In genomic region chr2:30827749-30828475, GRCm38 (mm10) we compare ENCODE assay signal across 8 mouse cellular contexts. TPM values are rescaled to one million over a fixed set of nuclear protein-coding genes. Genes with fewer than 3 reads are reported as not detected.
DNase-seq lines count a peak whose midpoint lies in the region; ATAC-seq and TF ChIP-seq lines count a peak whose summit lies in the region.

No protein-coding gene starts in this region.

- ATAC-seq in activated CD4-positive, CD25-positive, alpha-beta regulatory T cell, adult 4 months, result peak; percentile 91
- peak; percentile 93 for ATAC-seq in inflammation-experienced regulatory T-cells, adult 6 months
- ATAC-seq in megakaryocyte-erythroid progenitor cell, adult 5-6 weeks (replicated peaks; ENCODE audit: low FRiP score, low TSS enrichment, poor library complexity, severe bottlenecking), result peak; percentile 64

- TF ChIP-seq CTCF in cortical plate, adult 2 months (IDR thresholded peaks at IDR 0.05; ENCODE audit: extremely low read depth, insufficient read depth, low read length), result peak; percentile 73

- H3K4me3 ChIP-seq in cortical plate, adult 2 months (ENCODE audit: insufficient read depth, low read length), result peak overlapping the region; percentile 85

- TF ChIP-seq POLR2A in cortical plate, adult 2 months (IDR thresholded peaks at IDR 0.05; ENCODE audit: extremely low read depth, insufficient read depth, low read length), result peak; percentile 66; the same call in 1 of the 2 replicates

- peak; percentile 99 for DNase-seq in gastrocnemius, postnatal 10 days
- peak; percentile 93 to 96 for DNase-seq in left cerebral cortex, postnatal 10 days (ENCODE audit: extremely low spot score in 1 of 2, low spot score in 2 of 2)
- peak; percentile 93 for DNase-seq in right cerebral cortex, postnatal 25 days
- peak; percentile 92 to 97 for DNase-seq in urinary bladder, postnatal 4 days (ENCODE audit: low spot score in 2 of 2)

- intact Hi-C loops in left cerebral cortex, postnatal 10 days (cut with DNase I), result loop anchor here (5.0 kb wide), 1 partner anchor 104 kb away; no protein-coding TSS in a partner anchor

- H3K27ac ChIP-seq in cortical plate, adult 2 months (ENCODE audit: insufficient read depth, low read length), result no peak overlapping the region; the same call in 1 of the 2 replicates

- H3K4me1 ChIP-seq in cortical plate, adult 2 months (ENCODE audit: control insufficient read depth, insufficient read depth, low read length), result peaks cover 5% of the 10 kb centered on the region; the same call in 1 of the 2 replicates

RNA-seq across cellular contexts. Expression of gene Asb6, which starts 2.2 kb away (rescaled TPM):
- polyA plus RNA-seq in activated CD4-positive, CD25-positive, alpha-beta regulatory T cell, adult 4 months (2017; shearing (Covaris generic)), result 10 to 100 TPM; 27.4 to 36.2 TPM
- 44.1 and 45.8 TPM in 2 replicates for polyA plus RNA-seq in cortical plate, adult 2 months (2012; rRNA removed)
- total RNA-seq in gastrocnemius, postnatal 10 days (2021), result 1 to 10 TPM; 8.9 to 9.0 TPM
- polyA plus RNA-seq in inflammation-experienced regulatory T-cells, adult 6 months (2017; shearing (Covaris generic)), result 10 to 100 TPM; 36.4 to 43.6 (median 36.4) TPM
- total RNA-seq in left cerebral cortex, postnatal 10 days (2021), result 10 to 100 TPM; 32.1 to 32.9 TPM
- total RNA-seq in megakaryocyte-erythroid progenitor cell, adult 5-6 weeks (2014; fragmentation: Nextera tagmentation), result 30.1 and 31.3 TPM in 2 replicates
- total RNA-seq in megakaryocyte-erythroid progenitor cell, adult 5-6 weeks (2017), result 16.2 and 37.6 TPM in 2 replicates

RNA-seq across cellular contexts. Expression of gene Prrx2, which starts 6.9 kb away (rescaled TPM):
- not detected for polyA plus RNA-seq in activated CD4-positive, CD25-positive, alpha-beta regulatory T cell, adult 4 months (2017; shearing (Covaris generic))
- polyA plus RNA-seq in cortical plate, adult 2 months (2012; rRNA removed), result 2.3 and 2.7 TPM in 2 replicates
- total RNA-seq in gastrocnemius, postnatal 10 days (2021), result 1 to 10 TPM; 4.3 to 4.8 TPM
- polyA plus RNA-seq in inflammation-experienced regulatory T-cells, adult 6 months (2017; shearing (Covaris generic)), result not detected
- 1 to 10 TPM; 1.8 to 2.7 TPM for total RNA-seq in left cerebral cortex, postnatal 10 days (2021)
- not detected in 2 replicates for total RNA-seq in megakaryocyte-erythroid progenitor cell, adult 5-6 weeks (2014; fragmentation: Nextera tagmentation)
- not detected in 2 replicates for total RNA-seq in megakaryocyte-erythroid progenitor cell, adult 5-6 weeks (2017)

RNA-seq across cellular contexts. Expression of gene Ntmt1, which starts 20.3 kb away (rescaled TPM):
- 10 to 100 TPM; 28.2 to 38.9 TPM for polyA plus RNA-seq in activated CD4-positive, CD25-positive, alpha-beta regulatory T cell, adult 4 months (2017; shearing (Covaris generic))
- 47.1 TPM in 2 replicates for polyA plus RNA-seq in cortical plate, adult 2 months (2012; rRNA removed)
- total RNA-seq in gastrocnemius, postnatal 10 days (2021), result 10 to 100 TPM; 20.1 to 22.8 TPM
- 10 to 100 TPM; 27.4 to 34.0 (median 28.7) TPM for polyA plus RNA-seq in inflammation-experienced regulatory T-cells, adult 6 months (2017; shearing (Covaris generic))
- total RNA-seq in left cerebral cortex, postnatal 10 days (2021), result 10 to 100 TPM; 49.6 to 52.9 TPM
- 23.7 and 36.8 TPM in 2 replicates for total RNA-seq in megakaryocyte-erythroid progenitor cell, adult 5-6 weeks (2014; fragmentation: Nextera tagmentation)
- total RNA-seq in megakaryocyte-erythroid progenitor cell, adult 5-6 weeks (2017), result 9.8 and 14.7 TPM in 2 replicates

RNA-seq across cellular contexts. Expression of gene 1700001O22Rik, which starts 24.5 kb away (rescaled TPM):
- polyA plus RNA-seq in activated CD4-positive, CD25-positive, alpha-beta regulatory T cell, adult 4 months (2017; shearing (Covaris generic)), result under 1 TPM; 0.73 to 0.76 TPM
- 13.5 and 17.5 TPM in 2 replicates for polyA plus RNA-seq in cortical plate, adult 2 months (2012; rRNA removed)
- total RNA-seq in gastrocnemius, postnatal 10 days (2021), result 1 to 10 TPM in 1 of 2 experiments, under 1 TPM in 1; 0.33 to 1.1 TPM
- 1 to 10 TPM in 1 of 3 experiments, under 1 TPM in 2; 0.55 to 2.5 (median 0.84) TPM for polyA plus RNA-seq in inflammation-experienced regulatory T-cells, adult 6 months (2017; shearing (Covaris generic))
- 1 to 10 TPM; 2.1 to 2.3 TPM for total RNA-seq in left cerebral cortex, postnatal 10 days (2021)
- 0.54 and 1.2 TPM in 2 replicates for total RNA-seq in megakaryocyte-erythroid progenitor cell, adult 5-6 weeks (2014; fragmentation: Nextera tagmentation)
- not detected in 2 replicates for total RNA-seq in megakaryocyte-erythroid progenitor cell, adult 5-6 weeks (2017)
